Mouse (Mus musculus) adrenal gland, adult 8-10 months (tissue): ENCODE results near the gene Ces3b. TPM values are rescaled to one million over a fixed set of nuclear protein-coding genes. Genes with fewer than 3 reads are reported as not detected.
"Not testable (repeated sequence)": the region's sequence is repeated elsewhere in the genome, so short reads cannot be mapped to it uniquely, and the experiment has no call there.

Experiments used
- DNase-seq: peaks from one replicate; pipeline ENCODE4 v3.0.0; 2022
- total RNA-seq, 4 experiments: library from RNA; stranded (reverse); gene quantifications; 2 replicates each; pipeline ENCODE4 v1.2.4; 2022

Ces3b gene
- under 1 TPM in 1 of 4 experiments, not detected in 3; 0.73 TPM for total RNA-seq

GRCm38 (mm10) chr8:105083449-105084050, at the start of gene Ces3b:
Gene Ces3b, plus strand, starts transcription at chr8:105083753.
- no peak for DNase-seq

DNA sequence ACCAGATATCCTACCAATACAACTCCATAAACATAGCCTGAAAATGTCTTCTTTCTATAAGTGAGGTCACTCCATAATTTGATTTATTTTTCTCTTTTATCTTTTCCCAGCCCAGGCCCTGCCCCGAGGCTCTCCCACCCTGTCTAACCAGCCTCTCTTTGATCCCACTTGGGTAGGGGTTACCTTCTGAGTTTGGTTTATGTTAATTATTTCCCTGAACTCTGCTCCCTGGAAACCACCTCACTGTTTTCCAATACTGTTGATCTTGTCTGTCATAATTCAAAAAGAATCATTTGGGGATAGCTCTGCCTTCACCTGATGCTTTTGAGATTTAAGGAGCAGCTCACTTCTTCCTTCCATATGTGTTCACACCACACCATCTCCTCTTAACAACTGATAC, 40.0 kb upstream of the Ces3b start:
- no peak for DNase-seq

DNA sequence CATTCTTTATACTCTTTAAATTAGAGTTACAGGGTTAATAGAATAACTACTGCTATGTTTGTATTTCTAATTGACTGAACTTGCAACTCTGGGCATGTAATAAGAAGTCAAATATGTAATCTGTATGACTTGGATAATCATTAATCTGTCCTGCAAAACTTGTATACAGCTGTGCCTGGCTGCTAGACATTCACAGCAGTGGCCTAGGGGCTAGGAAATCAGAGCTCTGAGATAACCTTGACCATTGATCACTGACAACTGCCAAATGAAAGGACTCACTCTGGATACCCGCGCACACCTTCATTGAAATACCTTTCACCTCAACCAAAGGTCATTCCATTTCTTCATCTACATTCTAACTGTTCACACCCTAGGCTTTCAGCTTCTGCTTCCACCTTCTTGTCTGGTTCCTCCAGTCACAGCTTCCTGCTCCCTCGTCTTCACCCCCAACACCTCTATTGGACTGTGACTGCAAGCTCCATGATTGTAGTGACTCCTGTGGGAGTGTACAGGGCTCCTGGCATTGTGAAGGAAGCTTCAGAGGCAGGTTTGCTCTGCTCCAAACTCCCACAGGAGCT, 37.6 kb upstream of the Ces3b start:
- DNase-seq = no peak

DNA sequence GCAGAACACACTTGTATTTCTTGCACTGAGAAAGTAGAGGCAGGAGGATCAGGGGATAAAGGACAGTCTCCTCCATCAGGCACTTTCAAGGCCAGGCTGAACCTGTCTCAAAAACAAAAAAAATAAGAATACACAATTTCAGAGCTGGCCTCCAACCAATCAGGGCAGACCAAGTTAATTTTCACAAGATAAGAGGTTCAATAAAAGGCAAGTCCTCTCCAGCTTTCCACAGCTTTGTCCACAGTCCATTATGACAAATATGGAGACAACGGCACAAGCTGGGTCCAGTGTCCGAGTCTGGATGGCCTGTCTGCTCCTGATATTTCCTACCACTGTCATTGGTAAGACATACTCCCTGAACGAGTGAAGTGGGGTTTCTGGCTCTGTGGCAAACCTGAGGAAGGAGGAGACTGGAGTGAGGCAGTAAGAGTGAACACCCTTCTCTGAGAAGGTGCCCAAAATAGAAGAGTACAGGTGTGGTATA, 35.1 kb upstream of the Ces3b start, which contains the start of gene Ces3a:
Gene Ces3a, plus strand, starts transcription at position 231 of the 484 bp plus-strand sequence.
- DNase-seq = no peak

- DNase-seq = no peak
These were observed 27.3 kb upstream of the Ces3b start for GRCm38 (mm10) chr8:105056211-105056610.

GRCm38 (mm10) chr8:105060056-105060455, 23.5 kb upstream of the Ces3b start:
- DNase-seq = no peak

- DNase-seq = peak; percentile 8
These were observed 16.8 kb upstream of the Ces3b start for GRCm38 (mm10) chr8:105066761-105067160.

DNA sequence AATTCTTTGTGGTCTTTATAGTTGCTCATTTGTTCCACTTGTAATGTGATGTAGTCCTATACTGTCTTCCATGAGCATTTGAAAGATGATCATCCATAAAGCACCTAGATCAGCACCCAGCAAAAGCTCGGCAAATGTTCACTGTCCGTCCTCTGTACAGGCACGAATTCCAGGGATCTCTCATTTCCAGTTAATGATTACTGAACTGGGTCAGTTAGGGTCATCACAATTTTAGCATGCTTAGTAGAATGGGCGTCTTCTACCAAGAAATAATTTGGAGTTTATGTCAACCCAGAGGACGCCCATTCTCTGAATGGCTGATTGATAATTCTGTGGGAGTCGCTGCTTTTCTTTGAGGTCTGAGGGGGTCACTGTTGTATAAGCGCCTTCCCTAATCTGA, 15.6 kb upstream of the Ces3b start:
- not testable (repeated sequence) for DNase-seq

GRCm38 (mm10) chr8:105068971-105069370, 14.6 kb upstream of the Ces3b start:
- DNase-seq = no peak

DNA sequence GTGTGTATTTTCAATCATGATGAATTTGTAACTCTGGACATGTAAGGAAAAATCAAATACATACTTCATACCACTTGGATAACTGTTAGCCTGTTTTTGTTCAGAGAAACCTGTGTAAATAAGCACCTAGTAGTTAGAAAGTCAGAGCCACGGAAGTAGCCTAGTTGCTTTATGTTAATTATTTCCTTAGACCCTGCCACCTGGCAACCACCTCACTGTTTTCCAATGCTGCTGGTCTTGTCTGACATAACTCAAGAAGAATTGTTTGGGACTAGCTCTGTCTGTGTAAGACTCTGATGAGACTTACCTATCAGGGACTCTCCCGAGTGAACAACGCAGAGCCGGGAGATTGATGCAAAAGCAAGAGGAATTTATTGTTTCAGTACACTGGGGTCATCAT, 7.0 kb upstream of the Ces3b start:
- no peak for DNase-seq

DNA sequence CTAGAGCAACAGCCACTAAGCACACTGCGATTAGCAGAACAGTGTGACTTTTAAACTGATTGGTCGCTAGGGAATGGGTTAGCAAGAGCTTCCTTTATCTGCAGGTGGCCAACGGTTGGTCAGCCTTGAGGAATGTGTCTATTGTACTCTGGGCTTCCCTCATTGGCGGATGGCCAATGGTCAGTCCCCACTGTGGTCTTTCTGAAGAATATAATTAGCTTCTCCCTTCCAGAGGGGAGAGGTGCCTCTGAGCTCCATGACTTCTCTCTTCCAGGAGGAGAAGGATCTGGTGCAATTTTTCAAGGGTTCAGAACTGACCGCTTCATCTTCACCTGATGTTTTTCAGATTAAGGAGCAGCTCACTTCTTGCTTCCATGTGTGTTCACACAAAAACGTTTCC, 6.5 kb upstream of the Ces3b start:
- DNase-seq = no peak

DNA sequence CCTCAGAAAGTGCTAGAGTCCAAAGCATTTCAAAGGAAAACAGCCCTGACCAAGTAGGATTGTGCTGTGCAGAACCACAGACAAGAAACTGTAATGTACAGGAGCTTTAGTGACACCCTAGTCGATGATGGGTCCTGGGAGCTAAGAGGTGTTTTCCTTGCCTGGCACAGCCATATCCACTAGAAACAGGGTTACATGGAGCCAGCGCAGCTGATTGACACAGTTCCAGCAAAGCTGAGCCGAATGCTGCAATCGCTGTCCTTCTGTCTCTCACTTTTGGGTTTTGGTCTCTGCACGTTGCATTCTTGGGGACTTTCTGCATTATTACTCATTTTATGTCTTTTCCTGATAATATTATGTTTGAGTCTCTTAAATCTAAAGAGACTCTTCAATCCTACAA, 5.0 kb upstream of the Ces3b start:
- DNase-seq = no peak

DNA sequence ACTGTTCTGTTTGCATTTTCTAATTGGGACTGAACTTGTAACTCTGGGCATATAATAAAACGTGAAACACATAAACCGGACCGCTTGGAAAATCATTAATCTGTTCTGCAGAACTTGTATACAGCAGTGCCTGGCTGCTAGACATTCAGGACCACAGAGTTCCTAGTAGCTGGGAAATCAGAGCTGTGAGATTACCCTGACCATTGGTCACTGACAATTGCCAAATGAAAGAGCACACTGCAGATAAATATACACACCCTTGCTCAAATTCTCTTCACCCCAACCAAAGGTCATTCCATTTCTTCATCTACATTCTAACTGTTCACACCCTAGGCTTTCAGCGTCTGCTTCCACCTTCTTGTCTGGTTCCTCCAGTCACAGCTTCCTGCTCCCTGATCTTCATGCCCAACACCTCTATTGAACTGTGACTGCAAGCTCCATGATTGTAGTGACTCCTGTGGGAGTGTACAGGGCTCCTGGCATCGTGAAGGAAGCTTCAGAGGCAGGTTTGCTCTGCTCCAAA, 2.7 kb upstream of the Ces3b start:
- no peak for DNase-seq

DNA sequence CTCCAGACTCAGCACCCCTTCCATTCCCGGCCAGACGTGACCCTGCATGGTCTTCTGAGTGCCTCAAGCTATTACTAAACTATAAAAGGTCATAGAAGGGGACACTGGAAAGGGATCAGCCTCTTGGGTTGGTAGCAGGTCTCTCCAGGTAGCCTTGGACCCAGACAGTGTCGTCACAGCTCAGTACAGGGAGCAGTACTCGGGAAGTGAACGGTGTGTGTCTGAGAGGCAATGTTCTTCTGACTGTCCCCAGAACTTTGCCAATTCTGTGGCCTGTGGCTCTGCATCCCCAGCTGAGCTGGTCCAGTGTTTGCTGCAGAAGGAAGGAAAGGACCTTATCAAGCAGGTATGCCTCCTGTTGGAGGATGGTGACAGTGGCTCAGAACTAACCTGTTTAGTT, 4.6 kb downstream of the Ces3b start:
- DNase-seq = not testable (repeated sequence)

GRCm38 (mm10) chr8:105088581-105088980, 5.0 kb downstream of the Ces3b start:
- DNase-seq = no peak

- DNase-seq = no peak
These were observed 10.4 kb downstream of the Ces3b start for GRCm38 (mm10) chr8:105093992-105094391.

DNA sequence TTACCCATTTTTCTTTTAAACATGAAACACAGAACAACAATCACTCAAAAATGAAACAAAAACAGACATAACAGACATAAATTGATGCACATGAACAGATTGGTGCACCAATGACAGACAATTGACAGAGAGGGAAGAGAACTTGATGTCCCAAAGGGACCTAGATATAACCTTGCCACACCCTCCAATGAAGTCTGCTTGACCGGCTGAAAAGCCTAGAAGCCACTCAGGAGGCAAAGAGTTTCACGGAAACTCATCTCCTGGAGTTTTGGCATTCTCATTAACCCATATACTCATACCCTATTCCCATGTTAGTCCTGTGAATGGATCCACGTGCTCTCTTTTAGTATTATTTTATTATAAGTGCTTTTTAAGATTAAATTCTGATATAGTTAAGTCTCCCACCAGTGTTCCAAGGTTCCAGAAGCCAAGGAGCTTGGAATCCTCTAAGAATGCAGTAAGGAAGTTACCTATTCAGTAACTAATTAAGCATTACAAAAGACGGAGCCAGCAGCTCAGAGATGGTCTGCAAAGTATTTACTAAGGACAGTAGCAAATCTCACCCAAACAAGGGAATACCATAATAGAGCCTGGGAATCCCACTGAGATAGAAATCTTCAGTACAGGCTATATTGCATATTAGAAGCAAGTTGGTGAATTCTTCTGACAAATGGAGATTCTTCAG, 18.7 kb downstream of the Ces3b start:
- DNase-seq = not testable (repeated sequence)

DNA sequence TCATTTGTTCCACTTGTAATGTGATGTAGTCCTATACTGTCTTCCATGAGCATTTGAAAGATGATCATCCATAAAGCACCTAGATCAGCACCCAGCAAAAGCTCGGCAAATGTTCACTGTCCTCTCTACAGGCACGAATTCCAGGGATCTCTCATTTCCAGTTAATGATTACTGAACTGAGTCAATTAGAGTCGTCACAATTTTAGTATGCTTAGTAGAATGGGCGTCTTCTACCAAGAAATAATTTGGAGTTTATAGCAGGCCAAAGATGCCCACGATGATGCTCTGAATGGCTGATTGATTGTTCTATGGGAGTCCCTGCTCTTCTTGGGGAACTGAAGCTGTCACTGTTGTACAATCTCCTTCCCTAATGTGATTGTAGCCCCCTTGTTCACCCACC, 20.1 kb downstream of the Ces3b start:
- not testable (repeated sequence) for DNase-seq

DNA sequence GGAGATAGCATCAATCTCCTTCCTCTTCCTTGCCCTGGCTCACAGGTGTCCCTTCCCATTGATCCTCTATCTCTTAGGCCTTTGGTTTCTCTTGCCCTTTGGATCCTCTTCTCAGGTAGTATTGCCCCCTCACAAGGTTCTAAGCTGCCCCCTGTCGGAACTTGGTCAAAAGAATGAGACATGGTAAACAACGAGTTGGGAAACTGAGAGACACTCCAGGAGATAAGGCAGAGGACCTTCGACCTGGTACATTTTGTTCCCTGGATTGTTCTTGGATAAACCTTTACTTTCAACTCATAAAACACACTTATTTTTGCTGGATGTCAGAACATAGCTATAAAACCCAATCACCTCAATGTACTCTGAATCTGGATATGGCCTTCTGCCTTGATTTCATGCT, 20.7 kb downstream of the Ces3b start:
- DNase-seq = no peak

- DNase-seq = no peak
These were observed 46.3 kb downstream of the Ces3b start for GRCm38 (mm10) chr8:105129864-105130263.

GRCm38 (mm10) chr8:105131509-105131908, 48.0 kb downstream of the Ces3b start, which contains the start of gene Ces4a:
Gene Ces4a, plus strand, starts transcription at chr8:105131800.
- DNase-seq = no peak

DNA sequence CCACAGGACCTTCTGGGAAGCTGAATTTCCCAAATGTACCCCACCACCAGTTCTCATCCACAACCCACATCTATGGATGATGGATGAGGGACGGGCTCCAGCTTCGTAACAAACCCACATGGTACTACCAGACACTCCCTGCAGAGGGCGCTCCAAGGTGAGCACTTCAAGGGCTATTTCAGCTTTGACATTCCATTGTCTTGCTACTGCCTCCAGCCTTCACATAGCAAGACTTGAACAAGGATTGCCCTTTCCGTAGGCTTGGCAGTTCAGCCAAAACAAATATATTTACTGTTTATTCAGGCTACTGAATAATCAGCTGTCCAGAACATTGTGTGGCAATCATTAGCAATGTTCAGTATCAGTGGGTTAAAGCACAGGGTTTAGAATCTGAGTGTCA, 54.9 kb downstream of the Ces3b start:
- peak; percentile 76 for DNase-seq

- DNase-seq = no peak
These were observed 58.8 kb downstream of the Ces3b start for GRCm38 (mm10) chr8:105142395-105142794.
